Mouse (Mus musculus): Measurements from ENCODE around the gene Zranb1. TPM values are rescaled to one million over a fixed set of nuclear protein-coding genes. Genes with fewer than 3 reads are reported as not detected.
A peak's percentile ranks its signal among the peaks of the same experiment; 100 is the strongest.

The Zranb1 gene
- polyA plus RNA-seq, 1 experiment from 2014 or later = 11.8 TPM

DNA sequence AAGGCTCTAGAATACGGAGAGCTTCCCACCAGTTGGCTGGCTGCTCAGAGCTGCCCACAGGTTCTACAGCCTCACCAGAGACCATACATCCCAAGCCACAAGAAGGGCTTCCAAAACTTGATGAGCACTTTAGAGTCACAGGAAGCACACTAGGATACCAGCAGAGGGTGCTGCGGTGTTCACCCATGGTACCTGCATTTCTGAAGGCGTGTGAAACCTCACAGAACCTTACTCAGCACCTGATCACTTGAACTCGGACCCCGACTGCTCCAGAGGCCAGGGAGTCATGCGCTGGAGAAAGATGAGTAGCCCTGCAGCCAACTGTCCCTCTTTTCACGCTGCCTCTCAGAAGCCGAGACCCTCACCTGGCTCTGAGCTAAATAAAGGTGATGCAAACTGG, 63.2 kb downstream of the Zranb1 start:
- Histone ChIP-seq H3K27me3 (ENCODE audit: low read depth, poor library complexity, severe bottlenecking) (no peaks in the 10 kb centered on the region), H3K4me3 (no peak overlapping the region), H3K36me3 (peaks cover 100% of the 10 kb centered on the region), H3K9me3 (replicated peaks) (no peaks in the 10 kb centered on the region), H3K27ac (no peak overlapping the region), H3K4me1 (no peaks in the 10 kb centered on the region)
- 92% methylated on average over 8 of the region's 8 CpGs for WGBS
- peak; percentile 28 for DNase-seq (ENCODE audit: low spot score)

DNA sequence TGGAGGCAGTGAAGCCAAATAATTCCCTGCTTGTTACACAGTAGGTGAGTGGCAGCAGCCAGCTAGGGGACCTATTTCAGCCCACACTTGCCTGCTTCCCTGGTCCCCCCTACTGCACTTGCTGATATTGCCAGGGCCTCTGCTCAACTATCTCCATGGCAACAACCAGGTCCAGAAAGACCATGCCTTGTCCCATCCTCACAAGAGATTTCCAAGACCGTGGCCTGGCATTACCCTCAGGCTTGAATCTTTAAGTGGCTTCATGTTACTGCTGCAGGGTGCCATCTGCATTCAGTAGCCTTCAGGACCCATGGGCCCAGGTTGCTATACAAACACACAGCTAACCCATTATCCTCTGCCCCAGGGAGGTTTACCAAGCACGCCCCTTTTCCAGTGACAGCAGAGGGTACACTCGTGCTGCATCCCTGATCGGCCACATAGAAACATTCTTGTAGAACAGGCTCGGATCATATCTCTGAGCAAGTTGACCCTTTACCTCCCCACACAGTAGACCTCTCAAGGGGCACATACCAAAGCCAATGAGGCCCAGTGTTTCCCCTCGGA, 63.8 kb downstream of the Zranb1 start:
- Histone ChIP-seq H3K9me3 (replicated peaks) (no peaks in the 10 kb centered on the region), H3K4me3 (no peak overlapping the region), H3K27ac (no peak overlapping the region), H3K36me3 (peaks cover 100% of the 10 kb centered on the region), H3K4me1 (no peaks in the 10 kb centered on the region), H3K27me3 (ENCODE audit: low read depth, poor library complexity, severe bottlenecking) (no peaks in the 10 kb centered on the region)
- peak; percentile 27 for DNase-seq (ENCODE audit: low spot score)
- WGBS = 90% methylated on average over 6 of the region's 6 CpGs

DNA sequence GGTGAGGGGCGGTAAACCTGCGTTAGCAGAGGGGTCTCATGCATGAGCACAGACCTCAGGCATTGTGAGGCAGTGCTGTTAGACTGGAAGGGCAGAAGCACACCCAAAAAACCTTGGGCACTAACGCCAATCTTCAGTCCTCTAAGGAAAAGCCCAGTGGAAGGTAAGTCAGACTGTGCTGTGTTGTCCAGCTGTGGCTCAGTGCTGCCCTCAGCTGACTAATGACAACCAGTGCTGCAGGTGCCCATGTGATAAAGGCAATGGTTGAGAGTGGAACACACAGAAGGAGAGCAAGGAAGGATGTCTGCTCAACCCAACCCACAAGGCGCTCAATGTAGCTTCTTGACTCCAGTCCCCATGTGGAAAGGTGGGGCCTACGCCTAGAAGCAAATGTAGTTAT, 65.4 kb downstream of the Zranb1 start:
- no peak overlapping the region for H3K27ac ChIP-seq
- H3K4me3 ChIP-seq = no peak overlapping the region
- no peaks in the 10 kb centered on the region for H3K4me1 ChIP-seq
- no peak for DNase-seq (ENCODE audit: low spot score)
- peaks cover 100% of the 10 kb centered on the region for H3K36me3 ChIP-seq
- no peaks in the 10 kb centered on the region for H3K27me3 ChIP-seq (ENCODE audit: low read depth, poor library complexity, severe bottlenecking)
- WGBS = 91% methylated on average over 5 of the region's 5 CpGs
- no peaks in the 10 kb centered on the region for H3K9me3 ChIP-seq (replicated peaks)

DNA sequence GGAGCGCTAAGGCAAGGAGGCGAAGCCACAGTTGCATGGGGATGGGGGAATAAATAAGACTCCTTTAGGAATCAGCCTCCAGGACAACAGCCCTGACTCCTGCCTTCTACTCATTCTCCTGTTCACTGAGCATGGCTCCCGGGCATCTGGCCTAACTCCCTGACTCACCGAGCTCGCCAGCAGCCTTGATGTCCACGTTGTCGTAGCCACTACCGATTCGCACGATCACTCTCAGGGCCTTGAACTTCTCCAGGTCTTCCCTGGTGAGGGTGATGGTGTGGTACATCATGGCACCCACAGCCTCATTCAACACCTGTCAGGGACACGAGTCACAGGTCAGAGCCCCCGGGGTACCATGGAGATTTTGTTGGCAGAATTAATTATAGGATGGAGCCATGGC, 67.7 kb downstream of the Zranb1 start:
- Histone ChIP-seq H3K36me3 (peaks cover 99% of the 10 kb centered on the region), H3K4me1 (peaks cover 5% of the 10 kb centered on the region), H3K27me3 (ENCODE audit: low read depth, poor library complexity, severe bottlenecking) (no peaks in the 10 kb centered on the region), H3K9me3 (replicated peaks) (no peaks in the 10 kb centered on the region), H3K27ac (no peak overlapping the region), H3K4me3 (no peak overlapping the region)
- DNase-seq (ENCODE audit: low spot score) = no peak
- 95% methylated on average over 12 of the region's 12 CpGs for WGBS

DNA sequence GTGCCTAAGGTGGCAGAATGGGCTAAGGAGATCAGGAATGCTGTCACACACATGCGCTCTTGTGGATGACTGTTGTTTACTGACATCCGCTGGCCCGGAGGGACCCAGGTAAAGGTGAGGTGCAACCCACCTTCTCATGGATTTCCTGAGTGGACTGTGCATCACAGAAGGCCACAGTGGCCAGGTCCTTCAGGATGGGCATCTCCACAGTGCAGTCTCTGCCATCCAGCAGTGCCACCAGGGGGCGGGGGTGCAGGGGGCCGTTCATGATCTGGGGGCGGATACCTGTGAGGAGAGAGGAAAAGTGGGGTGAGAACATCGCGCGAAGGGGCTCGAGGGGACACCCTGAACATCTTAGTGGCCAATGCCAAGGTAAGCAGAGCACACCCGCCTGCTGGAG, 68.1 kb downstream of the Zranb1 start:
- H3K27me3 ChIP-seq (ENCODE audit: low read depth, poor library complexity, severe bottlenecking) = no peaks in the 10 kb centered on the region
- 98% methylated on average over 11 of the region's 11 CpGs for WGBS
- no peak for DNase-seq (ENCODE audit: low spot score)
- peaks cover 10% of the 10 kb centered on the region for H3K4me1 ChIP-seq
- peaks cover 96% of the 10 kb centered on the region for H3K36me3 ChIP-seq
- no peak overlapping the region for H3K4me3 ChIP-seq
- no peaks in the 10 kb centered on the region for H3K9me3 ChIP-seq (replicated peaks)
- H3K27ac ChIP-seq = no peak overlapping the region

DNA sequence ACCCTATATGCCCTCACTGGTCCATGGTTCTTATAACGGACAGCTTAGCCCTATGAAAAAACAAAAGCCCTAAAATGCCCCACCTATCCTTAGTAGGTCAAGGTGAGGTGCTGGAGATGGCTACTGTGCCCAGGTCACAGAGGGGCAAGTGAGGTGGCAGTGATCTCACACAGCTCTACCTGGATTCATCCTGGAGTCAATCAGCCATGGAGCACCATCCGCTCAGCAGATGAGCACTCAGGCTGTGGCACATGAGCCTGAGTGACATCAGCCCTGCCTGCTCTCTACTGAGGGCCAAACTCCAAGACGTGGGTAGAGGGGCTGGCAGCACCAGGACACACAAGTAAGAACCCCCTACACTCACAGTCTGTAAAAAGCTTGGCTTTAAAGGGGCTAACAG, 70.4 kb downstream of the Zranb1 start:
- Histone ChIP-seq H3K4me3 (no peak overlapping the region), H3K36me3 (peaks cover 90% of the 10 kb centered on the region), H3K9me3 (replicated peaks) (no peaks in the 10 kb centered on the region), H3K27me3 (ENCODE audit: low read depth, poor library complexity, severe bottlenecking) (no peaks in the 10 kb centered on the region), H3K4me1 (peaks cover 30% of the 10 kb centered on the region), H3K27ac (no peak overlapping the region)
- 85% methylated on average over 3 of the region's 3 CpGs for WGBS
- DNase-seq (ENCODE audit: low spot score) = no peak

DNA sequence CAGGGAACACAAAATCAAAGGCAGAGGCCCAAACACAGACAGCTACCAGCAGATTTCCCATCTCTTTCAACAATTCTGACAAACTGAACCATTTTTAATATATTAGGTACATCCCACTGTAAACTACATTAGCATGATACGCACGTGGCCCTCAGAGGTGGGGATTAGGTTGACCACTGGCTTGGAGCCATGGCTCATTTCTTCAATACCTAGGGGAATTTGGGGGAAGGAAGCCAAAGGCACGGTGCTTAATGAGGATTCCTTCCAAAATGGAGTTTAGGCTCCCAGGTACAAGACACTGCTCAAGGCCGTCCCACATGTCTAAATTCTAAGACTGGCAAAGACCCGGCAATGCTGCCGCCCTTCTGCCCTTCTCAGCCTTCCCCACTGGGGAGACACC, 71.3 kb downstream of the Zranb1 start:
- Histone ChIP-seq H3K9me3 (replicated peaks) (no peaks in the 10 kb centered on the region), H3K36me3 (peaks cover 87% of the 10 kb centered on the region), H3K27me3 (ENCODE audit: low read depth, poor library complexity, severe bottlenecking) (no peaks in the 10 kb centered on the region), H3K27ac (no peak overlapping the region), H3K4me3 (no peak overlapping the region), H3K4me1 (peaks cover 33% of the 10 kb centered on the region)
- no peak for DNase-seq (ENCODE audit: low spot score)
- 94% methylated on average over 6 of the region's 6 CpGs for WGBS

DNA sequence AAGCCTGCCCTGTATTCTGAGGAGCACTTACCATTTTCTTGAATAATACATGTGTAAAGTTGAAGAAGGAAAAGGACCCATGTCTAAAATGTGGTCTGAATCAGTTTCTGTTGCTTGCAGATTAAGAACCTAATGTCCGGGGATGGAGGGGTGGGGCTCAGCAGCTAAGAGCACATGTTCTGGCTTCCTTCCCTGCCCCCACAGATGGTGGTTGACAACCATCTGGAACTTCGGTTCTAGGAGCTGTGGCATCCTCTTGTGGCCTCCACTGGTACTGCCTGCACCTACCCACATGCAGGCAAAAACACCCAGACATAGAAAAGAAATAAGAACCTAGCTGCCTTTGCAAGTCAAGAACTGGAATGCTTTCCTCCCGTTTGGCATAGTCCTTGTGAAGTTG, 72.5 kb downstream of the Zranb1 start:
- H3K27ac ChIP-seq = no peak overlapping the region
- peaks cover 85% of the 10 kb centered on the region for H3K36me3 ChIP-seq

DNA sequence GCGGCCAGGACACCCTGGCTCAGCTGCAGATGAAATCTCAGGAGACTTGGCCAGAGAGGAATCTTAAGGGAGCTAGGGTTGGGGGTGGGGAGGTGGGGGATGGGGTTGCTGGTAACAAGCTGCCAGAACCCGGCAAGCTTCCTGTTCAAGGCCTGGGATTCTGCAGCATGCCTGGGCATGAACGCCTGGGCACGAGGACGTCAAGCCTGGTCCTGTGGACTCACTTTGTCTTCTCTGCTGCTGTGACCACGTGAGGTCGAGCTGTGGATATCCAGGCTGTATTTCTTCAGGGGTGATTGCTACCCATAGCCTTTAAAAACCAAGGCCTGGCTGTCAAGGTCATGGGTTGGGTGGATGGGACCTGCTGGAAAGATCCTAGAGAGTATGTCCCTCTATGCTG, 74.8 kb downstream of the Zranb1 start:
- Histone ChIP-seq H3K36me3 (peaks cover 85% of the 10 kb centered on the region), H3K27ac (0 out of 2 replicates have a peak overlapping the region, but pooled peaks have one; percentile 15)

More for the DNA sequence above, 72.5 kb downstream of the Zranb1 start:
- Histone ChIP-seq H3K9me3 (replicated peaks) (no peaks in the 10 kb centered on the region), H3K4me1 (peaks cover 43% of the 10 kb centered on the region), H3K27me3 (ENCODE audit: low read depth, poor library complexity, severe bottlenecking) (no peaks in the 10 kb centered on the region), H3K4me3 (no peak overlapping the region)
- peak; percentile 61 for DNase-seq (ENCODE audit: low spot score)
- 37% methylated on average over 3 of the region's 3 CpGs for WGBS

DNA sequence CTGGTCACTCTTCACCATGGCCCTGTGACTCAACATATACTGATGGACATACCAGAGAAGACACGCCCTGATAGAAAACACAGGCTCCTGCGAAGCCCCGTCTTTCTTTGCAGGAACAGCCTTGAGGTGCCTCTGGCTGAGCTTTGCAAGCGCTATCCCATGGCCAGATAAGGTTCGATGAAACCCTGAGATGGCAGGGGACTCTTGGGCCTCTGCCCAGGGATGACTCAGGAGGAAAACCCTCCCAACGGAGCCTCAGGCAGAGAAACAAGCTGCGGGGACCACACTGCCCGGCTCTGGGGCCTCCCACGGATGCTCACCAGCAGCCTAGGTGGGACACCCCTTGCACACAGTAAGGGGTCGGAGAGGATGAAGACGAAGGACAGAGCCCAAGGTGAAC, 76.4 kb downstream of the Zranb1 start:
- H3K27ac ChIP-seq = no peak overlapping the region; the same call in 1 of the 2 replicates
- H3K9me3 ChIP-seq (replicated peaks) = no peaks in the 10 kb centered on the region
- DNase-seq (ENCODE audit: low spot score) = no peak
- no peak overlapping the region for H3K4me3 ChIP-seq
- 87% methylated on average over 11 of the region's 11 CpGs for WGBS
- H3K27me3 ChIP-seq (ENCODE audit: low read depth, poor library complexity, severe bottlenecking) = no peaks in the 10 kb centered on the region
- peaks cover 57% of the 10 kb centered on the region for H3K4me1 ChIP-seq
- peaks cover 71% of the 10 kb centered on the region for H3K36me3 ChIP-seq

More for the DNA sequence above, 74.8 kb downstream of the Zranb1 start:
- H3K27me3 ChIP-seq (ENCODE audit: low read depth, poor library complexity, severe bottlenecking) = no peaks in the 10 kb centered on the region
- no peaks in the 10 kb centered on the region for H3K9me3 ChIP-seq (replicated peaks)
- H3K4me1 ChIP-seq = peaks cover 47% of the 10 kb centered on the region
- WGBS = 78% methylated on average over 7 of the region's 7 CpGs
- no peak overlapping the region for H3K4me3 ChIP-seq
- no peak for DNase-seq (ENCODE audit: low spot score)

DNA sequence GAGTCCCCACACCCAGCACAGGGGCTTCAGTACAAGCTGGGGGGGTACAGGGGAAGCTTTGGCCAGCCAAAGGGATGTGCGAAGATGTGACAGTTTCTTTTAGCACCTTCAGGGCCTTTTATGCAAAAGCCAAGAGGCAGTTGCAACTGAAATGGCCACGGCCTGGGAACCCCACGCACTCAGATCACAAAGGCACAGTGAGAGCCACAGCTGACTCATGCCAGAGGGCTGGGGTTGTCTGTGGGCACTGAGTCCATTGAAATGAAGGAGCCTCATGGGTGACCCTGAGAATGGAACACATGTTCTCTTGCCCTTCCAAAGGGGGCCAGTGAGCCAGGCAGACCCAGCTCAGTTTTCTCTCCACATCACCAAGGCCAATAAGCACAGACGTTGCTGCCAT, 77.7 kb downstream of the Zranb1 start:
- H3K27ac ChIP-seq = no peak overlapping the region
- H3K36me3 ChIP-seq = peaks cover 66% of the 10 kb centered on the region
- no peak overlapping the region for H3K4me3 ChIP-seq
- H3K9me3 ChIP-seq (replicated peaks) = no peaks in the 10 kb centered on the region
- 86% methylated on average over 4 of the region's 4 CpGs for WGBS
- peaks cover 60% of the 10 kb centered on the region for H3K4me1 ChIP-seq
- H3K27me3 ChIP-seq (ENCODE audit: low read depth, poor library complexity, severe bottlenecking) = no peaks in the 10 kb centered on the region
- DNase-seq (ENCODE audit: low spot score) = no peak

DNA sequence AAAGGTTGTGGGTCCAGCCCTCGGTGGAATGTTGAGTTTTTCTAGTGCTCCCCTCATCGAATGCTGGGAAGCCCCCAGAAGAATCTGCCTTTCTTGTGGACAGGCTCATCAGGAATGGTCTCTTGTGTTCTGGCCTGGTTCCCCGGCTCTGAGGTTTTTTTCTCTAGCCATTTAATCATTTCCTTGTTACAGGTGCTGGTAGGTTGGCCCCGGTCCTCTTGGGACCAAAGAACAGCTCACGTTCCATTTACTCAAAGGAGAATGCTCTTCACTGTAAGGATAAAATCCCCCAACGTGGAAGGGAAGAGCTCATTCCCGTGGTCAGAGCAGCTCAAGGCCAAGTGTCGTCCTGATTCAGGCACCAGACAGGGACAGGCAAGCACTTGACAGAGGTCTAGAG, 78.7 kb downstream of the Zranb1 start:
- no peaks in the 10 kb centered on the region for H3K27me3 ChIP-seq (ENCODE audit: low read depth, poor library complexity, severe bottlenecking)
- no peak overlapping the region for H3K4me3 ChIP-seq
- no peaks in the 10 kb centered on the region for H3K9me3 ChIP-seq (replicated peaks)
- no peak overlapping the region for H3K27ac ChIP-seq
- no peak for DNase-seq (ENCODE audit: low spot score)
- peaks cover 73% of the 10 kb centered on the region for H3K36me3 ChIP-seq
- WGBS = 92% methylated on average over 8 of the region's 8 CpGs
- H3K4me1 ChIP-seq = peaks cover 58% of the 10 kb centered on the region

DNA sequence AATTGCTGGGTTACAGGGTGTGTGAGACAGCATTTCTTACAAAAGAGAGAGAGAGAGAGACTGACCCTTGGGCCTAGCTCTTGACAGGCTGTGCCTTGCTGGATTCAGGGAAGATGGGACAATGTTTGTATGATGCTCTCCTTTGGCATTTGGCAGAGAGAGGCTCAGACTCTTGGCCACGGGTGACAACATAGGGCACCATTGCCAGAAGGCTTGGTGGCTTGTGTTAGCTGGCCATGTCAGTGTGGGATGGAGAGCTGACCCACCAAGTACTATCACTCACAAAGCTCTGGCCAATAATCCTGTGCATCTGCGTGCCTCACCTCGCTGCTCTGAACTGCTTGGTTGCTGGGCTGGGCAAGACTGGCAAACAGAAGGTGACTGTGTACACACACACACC, 79.5 kb downstream of the Zranb1 start:
- Histone ChIP-seq H3K27me3 (ENCODE audit: low read depth, poor library complexity, severe bottlenecking) (no peaks in the 10 kb centered on the region), H3K4me3 (no peak overlapping the region), H3K9me3 (replicated peaks) (no peaks in the 10 kb centered on the region), H3K4me1 (peaks cover 59% of the 10 kb centered on the region), H3K27ac (no peak overlapping the region), H3K36me3 (peaks cover 73% of the 10 kb centered on the region)
- no peak for DNase-seq (ENCODE audit: low spot score)
- 96% methylated on average over 3 of the region's 3 CpGs for WGBS

DNA sequence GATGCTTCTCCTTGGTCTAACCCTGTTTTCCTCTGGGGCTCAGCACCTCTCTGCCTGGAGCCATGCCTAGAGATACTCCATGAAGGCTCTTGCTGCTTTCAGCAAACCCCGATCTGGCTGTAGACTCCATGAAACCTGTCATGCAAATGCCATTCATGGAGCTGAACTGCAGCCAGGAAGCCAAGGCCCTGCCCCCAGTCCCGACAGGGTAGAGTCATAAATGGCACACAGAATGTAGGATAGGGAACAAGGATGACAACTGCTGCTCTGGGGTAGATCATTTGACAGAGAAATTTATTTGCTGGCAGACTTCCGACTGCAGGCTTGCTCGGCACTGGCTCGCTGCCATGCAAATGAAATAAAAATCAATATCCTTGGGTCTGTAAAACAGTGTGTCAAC, 80.2 kb downstream of the Zranb1 start:
- peaks cover 67% of the 10 kb centered on the region for H3K36me3 ChIP-seq

More for the DNA sequence above, 80.2 kb downstream of the Zranb1 start:
- H3K4me3 ChIP-seq = no peak overlapping the region
- H3K4me1 ChIP-seq = peaks cover 58% of the 10 kb centered on the region
- WGBS = 73% methylated on average over 5 of the region's 5 CpGs
- H3K9me3 ChIP-seq (replicated peaks) = no peaks in the 10 kb centered on the region
- no peaks in the 10 kb centered on the region for H3K27me3 ChIP-seq (ENCODE audit: low read depth, poor library complexity, severe bottlenecking)
- no peak for DNase-seq (ENCODE audit: low spot score)
- H3K27ac ChIP-seq = no peak overlapping the region

Measured in limb, embryonic 10.5 days (tissue).